Mouse (Mus musculus): ENCODE data around the gene Tmem79.
"Not testable (repeated sequence)": the region's sequence is repeated elsewhere in the genome, so short reads cannot be mapped to it uniquely, and the experiment has no call there.

Gene Tmem79

DNA sequence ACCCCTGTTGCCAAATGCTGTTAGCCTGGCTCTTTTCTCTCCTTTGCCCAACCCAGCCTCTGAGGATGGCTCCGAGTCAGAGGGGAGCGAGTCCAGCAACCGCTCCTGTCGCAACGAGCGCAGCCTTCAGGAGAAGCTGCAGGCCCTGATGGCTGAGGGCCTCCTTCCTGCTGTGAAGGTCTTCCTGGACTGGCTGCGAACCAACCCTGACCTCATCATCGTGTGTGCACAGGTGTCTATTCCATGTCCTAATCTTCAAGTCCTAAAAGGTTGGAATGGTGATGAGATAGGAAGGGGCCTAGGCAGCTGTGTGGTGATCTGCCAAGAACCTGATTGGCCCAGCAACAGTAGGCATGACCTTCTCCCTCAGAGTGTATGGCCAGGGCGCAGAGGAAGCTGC is 17.0 kb upstream of the Tmem79 start:
- DNase-seq: no peak

DNA sequence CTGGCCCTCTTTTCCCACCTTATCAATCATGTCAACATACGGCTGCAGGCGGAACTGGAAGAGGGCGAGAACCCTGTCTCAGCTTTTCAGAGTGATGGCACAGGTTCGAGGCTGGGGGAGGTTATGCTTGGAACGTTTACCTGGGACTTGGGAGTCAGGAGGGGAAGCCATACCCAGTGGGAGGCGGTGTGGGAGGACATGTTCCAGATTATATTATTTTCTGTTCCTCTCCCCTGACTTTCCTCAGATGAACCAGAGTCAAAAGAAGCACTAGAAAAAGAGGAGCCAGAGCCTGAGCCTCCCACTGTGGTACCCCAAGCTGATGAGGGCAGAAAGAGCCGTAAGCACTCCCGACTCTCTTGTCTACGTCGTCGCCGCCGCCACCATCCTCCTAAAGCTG is 14.8 kb upstream of the Tmem79 start:
- no peak for DNase-seq

DNA sequence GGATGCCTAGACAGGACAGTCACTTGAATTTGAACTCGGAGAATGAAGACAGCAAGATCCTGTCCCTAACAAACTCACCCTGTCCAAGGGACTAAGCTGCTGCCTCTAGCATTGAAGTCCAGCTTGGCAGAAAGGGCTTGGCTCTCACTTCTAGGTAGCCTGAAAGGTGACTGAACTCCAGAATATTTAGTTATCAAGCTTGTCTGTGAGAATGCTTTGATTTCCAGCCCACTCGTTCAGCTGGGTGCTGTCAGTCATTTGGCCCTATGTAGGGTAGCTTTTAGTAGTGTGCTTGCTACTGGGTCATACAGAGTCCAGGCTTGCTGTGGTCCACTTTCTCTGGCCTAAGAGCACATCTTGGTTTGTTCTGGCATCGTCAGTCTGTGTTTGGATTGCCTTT is 3.1 kb upstream of the Tmem79 start:
- DNase-seq: no peak

DNA sequence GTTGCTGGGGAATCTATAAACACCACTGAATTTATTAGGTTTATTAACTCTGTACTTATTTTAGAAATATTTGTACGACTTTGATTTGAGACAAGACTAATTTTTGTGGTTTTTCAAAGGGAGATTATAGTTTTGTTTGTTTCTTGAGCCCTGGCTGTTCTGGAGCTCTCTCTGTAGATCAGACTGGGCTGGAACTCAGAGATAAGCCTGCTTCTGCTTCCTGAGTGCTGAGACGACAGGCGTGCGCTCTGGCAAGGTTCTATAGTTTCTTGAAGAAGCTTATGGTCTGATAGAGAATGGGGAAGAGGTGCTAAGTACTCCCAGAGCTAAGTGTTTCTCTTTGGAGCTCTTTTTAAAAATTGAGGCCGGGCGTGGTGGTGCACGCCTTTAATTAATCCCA is 2.4 kb upstream of the Tmem79 start:
- DNase-seq: peak; percentile 79

DNA sequence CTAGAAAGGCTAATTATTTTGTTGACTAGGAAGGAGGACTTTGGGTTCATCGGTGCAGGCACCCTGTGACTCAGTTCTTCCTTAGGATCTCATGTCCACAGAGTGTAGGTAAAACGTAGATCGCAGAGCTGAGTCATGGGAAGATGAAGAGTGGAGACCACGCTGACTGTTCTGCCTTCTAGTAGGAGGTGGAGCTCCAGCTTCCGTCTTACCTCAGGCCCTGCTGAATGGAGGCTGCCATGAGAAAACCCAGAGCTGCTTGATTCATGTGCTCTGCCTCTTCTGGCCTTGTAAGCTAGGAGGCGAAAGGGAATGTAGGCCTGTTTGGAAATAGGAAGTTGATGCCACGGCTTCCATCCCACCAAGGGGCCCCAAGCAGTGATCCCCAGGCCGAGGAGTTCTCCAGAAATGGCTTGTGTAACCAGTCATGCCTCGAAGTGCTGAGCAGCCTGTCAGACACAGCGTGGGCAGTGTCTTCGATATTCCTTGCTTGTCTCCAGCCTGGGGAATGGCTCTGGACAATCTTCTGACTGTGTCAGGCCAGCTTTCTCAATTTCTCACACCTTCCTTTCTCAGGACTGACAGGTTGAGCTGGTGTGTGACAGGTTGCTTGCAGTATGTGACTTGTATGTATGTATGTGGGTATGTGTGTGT is 1.5 kb upstream of the Tmem79 start:
- DNase-seq: peak; percentile 74

DNA sequence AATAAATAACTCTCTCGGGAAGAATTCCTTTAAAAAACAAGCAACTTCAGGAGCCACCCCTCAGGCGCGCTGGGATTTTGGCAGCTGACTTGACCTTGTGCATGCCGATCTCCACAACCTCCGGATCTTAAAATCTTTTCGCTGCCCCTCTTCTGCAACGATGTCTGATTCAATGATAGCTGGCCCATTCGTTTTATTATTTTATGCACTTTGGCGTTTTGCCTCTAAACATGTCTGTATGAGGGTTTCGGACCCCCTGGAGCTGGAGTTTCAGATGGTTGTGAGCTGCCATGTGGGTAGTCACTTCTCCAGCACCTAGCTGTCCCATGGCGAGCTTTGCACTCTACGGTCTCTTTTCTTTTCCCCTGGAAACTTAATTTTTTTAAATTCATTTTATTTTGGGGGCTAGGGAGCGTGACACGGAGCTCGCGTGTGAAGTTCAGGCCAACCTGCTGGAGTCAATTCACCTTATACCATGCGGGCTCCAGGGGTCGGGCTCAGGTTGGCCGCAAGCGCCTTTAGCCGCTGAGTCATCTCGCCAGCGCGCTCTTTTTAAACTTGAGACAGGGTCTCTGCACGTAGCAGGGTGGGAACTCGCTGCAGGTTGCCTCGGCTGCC is 403 bp downstream of the Tmem79 start:
- DNase-seq: peak; percentile 47

DNA sequence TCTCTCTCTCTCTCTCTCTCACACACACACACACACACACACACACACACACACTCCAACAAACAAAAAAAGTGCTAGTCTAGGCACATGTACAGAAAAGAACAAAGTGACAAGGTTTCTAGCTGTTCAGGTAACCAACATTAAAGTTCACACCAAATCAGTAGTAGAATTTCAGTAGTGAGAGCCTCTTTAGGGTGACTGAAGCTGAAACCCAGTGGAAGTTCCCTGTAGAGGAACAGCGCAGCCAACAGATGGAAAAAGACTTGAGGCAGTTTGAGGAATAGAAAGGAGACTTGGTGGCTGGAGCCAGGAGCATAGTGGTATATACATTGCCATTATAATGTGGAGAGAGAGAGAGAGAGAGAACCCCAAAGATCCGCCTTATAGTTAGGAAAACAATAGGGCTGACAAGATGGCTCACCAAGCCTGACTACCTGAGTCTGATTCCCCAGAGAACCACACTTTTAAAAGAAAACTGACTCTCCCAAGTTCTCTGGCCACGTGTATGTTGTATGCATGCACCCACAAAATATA is 979 bp downstream of the Tmem79 start:
- no peak for DNase-seq

DNA sequence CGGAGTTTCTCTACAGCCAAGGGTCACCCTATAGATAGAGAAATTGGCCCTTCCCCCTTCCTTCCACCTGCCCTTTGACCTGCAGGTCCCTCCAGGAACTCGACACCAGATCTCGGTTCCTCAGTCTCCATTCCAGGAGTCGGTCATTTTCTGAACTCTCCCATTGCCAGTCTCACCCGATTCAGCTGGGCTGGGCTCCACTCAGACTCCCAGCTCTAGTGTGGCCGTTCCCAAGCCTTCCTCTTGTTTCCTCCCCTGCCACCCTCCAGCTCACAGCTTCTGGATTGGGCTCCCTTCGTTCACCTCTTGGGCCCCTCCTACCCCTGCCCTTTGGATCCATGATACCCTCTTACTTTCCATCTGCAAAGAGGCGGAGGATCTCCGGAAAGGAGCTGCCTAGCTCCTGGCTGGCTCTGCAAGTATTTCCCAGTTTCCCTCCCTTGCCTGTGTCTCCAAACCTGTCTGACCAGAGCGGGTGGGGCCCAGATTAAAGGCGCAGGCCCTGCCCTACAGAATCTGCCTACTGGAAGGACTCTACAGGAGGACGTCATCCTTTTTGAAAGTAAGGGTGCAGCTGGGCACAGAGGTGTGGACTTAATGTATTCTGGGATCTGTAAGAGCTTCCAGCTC is 1.8 kb downstream of the Tmem79 start:
- peak; percentile 80 for DNase-seq

DNA sequence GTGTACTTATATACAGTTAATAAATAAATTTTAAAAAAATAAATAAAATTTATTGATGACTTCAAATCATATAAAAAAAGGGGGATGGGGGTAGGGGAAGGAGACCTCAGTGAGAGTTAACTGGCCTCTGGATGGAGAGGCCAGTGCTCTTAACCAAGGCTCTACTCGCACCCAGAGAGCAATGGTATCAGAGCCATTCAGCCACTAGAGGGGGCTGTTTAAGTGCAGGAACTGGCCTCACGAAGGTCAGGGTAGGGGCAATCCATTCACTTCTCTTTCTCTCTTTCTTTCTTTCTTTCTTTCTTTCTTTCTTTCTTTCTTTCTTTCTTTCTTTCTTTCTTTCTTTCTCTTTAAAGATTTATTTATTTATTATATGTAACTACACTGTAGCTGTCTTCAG is 4.7 kb downstream of the Tmem79 start:
- peak; percentile 78 for DNase-seq

DNA sequence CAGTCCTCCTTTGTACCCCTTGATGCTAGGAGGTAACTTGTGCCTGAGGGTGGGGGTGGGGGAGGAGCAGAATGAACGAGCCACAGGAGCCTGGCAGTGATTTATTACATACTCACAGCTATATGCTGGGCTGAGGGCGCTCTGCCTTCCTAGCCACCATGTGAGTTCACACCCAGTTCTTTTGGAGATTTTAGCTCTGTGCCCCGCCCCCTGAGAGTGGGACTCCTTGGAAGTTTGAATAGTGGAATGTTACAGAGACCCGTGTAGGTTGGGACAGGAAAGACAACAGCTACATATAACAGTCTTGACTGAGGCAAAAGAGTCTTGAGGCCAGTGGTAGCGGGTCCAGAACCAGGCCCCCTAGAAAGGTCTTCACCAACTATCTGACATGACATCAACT is 7.0 kb downstream of the Tmem79 start:
- DNase-seq: no peak

DNA sequence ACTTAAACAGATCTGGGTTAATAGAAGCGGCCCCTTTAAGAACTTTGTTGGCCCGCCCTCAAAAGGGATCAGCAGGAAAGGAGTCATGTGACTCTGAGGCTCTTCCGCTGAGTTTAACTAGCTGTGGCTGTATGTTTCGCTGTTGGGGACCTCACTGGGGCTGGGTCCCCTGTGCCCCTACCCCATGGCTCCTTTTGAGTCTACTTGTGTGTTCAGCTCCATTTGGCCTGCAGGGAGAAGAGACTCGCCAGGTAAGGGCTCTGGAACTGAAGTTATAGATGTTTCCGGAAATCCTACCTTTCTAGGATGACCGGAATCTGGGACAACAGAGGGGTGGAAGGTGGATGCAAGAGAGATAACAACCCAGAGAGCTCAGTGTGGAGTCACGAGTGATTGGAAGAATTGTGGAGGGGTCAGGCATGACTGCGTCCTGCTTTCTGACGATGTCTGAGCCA is 11.0 kb downstream of the Tmem79 start, which contains the start of gene Glmp:
Glmp (plus strand) TSS at position 73 of the 455 bp plus-strand sequence.
- DNase-seq: peak; percentile 66

DNA sequence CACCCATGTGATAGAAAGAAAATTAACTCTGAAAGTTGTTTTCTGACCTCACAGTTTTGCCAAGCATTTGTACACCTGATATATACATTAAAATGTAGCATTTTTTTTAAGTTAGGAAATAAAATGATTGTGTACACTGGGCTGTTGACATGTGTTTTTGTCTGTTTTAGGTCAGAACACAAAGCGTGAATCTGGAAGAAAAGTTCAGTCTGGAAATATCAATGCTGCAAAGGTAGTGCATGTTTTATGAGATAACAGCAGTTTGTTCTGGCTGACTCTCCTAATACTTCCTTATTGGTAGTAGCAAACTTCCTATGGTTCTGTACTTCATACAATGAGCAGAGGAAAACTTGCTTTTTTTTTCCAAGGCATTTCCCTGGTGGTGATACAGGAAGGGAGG is 36.8 kb downstream of the Tmem79 start:
- no peak for DNase-seq

DNA sequence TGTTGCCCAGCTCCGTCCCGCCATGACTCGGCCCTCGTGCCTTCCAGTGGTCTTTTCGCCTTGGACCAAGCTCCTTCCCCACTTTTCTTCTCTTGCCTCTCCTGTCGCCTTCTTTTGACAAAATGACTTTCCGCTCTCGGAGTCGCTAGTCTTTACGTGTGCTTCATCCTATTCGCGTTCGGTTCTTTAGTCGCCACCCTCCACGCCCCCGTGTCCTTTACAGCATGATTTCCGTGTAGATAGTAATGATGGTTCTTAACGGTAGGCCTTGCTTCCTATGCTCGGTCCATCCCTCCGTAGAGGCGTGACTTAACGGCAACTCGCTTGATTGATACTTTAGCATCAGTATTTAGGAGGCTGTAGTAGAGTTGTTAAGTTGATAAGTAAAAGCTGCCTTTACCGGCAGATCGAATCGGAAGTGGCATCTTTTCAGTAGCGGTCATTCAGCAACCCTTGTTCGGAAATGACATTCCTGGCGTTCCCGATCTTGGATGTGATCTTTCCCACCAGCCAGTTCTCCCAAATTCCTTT is 38.6 kb downstream of the Tmem79 start:
- DNase-seq: peak; percentile 45

DNA sequence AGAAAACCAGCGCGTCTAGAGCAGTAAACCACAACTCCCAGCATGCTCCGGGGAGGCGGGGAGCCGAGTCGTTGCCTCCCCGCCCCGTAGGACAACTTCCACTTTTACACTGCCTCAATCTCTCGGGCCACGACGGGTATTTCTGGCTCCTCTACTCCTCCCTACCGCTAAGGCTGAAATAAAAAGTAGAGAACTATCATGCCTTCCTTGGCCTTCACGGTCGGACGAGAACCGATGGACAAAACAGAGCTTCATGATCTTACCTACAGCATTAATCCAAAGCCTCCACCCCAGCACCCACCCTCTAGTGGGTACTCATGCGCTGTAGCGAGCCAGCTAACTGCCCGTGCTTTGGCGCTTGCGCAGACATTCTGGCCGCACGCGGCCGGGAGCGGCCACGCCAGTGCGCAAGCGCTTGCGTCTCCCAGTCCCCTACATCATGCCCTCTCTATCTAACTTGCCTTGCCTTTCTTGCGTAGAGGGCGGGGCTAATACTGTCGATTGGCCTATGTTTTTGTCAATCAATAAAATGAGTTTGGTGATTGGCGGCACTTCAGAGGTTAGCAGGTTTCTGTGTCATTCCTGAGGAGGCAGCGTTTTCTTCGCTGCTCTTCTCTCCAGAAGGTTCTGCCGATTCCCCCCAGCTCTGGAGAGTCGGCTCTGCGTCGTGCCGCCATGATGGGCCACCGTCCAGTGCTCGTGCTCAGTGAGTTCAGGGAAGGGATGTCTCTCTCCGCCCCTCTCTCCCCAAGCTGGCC is 39.2 kb downstream of the Tmem79 start, which contains the start of the genes Tsacc and Cct3:
Tsacc (minus strand) TSS at position 439 of the 758 bp plus-strand sequence.
Cct3 (plus strand) TSS at position 556 of the 758 bp plus-strand sequence.
- peak; percentile 96 for DNase-seq

DNA sequence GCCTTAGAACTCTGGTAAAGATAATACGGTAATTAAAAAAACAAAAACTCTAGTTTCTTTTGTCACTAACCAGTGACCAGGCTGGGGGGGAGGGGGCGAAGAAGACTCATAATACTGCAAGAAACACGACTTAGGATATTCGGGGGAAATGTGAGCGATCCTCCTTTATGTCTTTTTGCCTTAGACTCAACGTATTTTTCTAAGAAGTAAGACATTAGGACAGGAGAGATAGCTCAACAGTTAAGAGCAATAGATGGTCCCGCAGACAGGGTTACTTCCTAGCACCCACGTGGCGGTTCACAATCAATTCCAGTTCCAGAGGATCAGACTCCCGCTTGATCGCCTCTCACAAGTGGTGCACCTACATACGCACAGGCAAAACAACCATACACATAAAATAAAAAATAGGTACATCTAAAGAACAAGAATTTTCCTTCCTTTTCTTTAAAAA is 39.8 kb downstream of the Tmem79 start:
- no peak for DNase-seq

DNA sequence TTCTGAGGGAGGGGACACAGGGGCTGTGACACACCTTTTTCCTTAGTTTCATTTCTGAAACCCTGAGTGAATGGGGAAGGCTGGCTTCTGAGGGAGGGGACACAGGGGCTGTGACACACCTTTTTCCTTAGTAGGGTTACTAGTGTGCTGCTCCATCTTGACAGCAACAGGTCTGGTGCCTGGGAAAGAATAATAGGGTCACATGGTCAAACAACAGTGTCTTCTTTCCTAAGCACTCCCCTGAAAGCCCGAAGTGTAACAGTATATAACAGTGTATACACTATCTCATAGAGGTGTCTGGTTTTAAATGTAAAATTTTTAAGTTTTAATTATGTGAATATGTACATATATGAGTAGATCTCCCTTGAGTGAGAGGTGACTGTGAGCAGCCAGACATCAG is 40.7 kb downstream of the Tmem79 start:
- DNase-seq: not testable (repeated sequence)

DNA sequence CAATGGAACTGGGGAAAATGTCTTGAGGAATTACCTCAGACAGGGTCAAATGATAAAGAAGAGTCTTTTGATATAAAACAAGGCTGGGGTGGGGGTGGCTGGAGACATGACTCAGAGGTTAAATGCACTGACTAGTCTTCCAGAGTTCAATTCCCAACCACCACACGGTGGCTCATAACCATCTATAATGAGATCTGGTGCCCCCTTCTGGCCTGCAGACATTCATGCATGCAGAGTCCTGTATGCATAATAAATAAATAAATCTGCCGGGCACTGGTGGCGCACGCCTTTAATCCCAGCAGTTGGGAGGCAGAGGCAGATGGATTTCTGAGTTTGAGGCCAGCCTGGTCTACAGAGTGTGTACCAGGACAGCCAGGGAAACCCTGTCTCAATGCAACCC is 44.0 kb downstream of the Tmem79 start:
- DNase-seq: peak; percentile 15

DNA sequence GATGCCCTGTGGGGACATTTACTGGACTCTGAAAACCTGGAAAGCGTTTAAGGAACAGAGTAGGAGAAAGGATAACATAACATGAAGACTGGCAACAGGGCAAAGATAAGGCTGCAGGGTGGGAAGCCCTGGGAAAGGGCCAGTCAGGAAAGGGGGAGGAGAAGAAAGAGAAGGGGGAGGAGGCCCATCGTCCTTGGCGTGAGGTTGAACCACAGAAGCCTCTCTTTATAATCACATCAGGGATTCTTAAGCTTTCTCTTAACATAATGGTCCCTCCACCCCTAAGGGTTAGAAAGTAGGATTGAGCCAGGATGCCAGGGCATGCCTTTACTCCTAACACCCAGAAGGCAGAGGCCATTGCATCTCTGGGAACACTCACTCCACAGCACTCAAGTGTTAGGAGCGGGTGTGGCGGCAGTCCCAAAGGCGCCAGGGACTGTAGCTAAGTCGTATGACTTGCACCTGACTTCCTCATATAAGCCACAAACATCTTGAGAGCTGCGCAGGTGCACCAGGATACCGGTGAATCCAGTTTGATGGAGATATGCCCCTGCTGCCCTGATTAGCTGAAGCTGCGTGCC is 47.7 kb downstream of the Tmem79 start:
- not testable (repeated sequence) for DNase-seq

DNA sequence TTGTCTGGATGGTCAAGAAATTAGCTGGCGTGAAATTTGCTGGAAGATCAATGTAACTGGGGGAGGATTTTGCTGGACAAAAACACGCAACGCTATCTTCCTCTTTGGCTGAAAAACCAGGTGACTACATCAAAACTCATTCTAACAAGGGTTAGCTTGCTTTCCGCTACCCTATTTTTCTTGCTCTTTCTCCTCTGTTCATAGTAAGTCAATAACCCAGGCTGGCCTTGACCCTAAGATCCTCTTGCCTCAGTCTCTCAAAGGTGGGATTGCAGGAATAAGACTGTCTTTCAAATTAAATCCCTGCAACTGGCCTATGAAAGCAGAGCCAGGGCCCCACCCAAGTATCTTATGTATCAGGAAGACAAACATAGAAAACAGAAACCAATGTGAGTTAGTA is 48.8 kb downstream of the Tmem79 start, which contains the start of gene Gm38392:
Gm38392 (minus strand) TSS at position 101 of the 400 bp plus-strand sequence.
- DNase-seq: no peak

DNA sequence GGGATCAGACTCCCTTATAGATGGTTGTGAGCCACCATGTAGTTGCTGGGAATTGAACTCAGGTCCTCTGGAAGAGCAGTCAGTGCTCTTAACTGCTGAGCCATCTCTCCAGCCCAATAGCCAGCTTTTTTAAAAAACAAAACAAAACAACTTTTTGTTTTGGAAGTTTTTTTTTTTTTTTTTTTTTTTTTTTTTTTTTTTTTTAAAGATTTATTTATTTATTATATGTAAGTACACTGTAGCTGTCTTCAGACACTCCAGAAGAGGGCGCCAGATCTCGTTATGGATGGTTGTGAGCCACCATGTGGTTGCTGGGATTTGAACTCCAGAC is 50.4 kb downstream of the Tmem79 start:
- not testable (repeated sequence) for DNase-seq

DNA sequence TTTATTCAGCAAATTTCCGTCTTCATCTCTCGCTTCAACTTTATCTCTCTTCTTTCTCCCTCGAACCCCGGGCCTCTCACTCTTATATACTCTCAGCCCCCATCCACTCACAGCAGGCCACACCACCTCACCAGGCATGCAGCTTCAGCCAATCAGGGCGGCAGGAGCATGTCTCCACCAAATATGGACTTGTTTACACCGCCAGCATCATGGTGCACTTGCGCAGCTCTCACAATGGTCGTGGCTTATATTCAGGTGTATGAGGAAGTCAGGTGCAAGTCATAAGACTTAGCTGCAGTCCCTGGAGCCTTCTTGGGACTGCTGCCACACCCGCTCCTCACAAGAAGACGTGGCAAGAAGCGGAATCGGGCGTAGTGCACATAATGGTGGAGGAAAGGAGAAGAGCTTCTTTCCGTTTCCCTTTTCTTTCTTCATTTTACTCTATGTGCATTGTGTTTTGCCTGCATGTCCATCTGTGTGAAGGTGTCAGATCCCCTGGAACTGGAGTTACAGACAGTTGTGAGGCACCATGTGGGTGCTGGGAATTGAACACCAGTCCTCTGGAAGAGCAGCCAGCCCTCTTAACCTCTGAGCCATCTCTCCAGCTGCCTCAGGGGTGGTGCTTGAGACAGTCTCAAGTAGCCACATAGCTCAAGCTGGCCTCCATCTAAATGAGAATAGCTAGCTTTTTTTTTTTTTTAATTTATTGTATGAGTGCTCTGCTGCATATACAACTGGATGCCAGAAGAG is 51.0 kb downstream of the Tmem79 start:
- not testable (repeated sequence) for DNase-seq
